Mouse (Mus musculus): ENCODE measurements at regions not wholly inside any gene's neighbourhood (a gene's known extent, or its start where the extent isn't known, plus 50 kb on each side); places are given as distances from the start of the nearest gene placed in this dataset.

GRCm38 (mm10) chr13:101233181-101233842 lies 400.1 kb upstream of the Slc30a5 start:
- TF ChIP-seq CTCF (IDR thresholded peaks at IDR 0.05; ENCODE audit: low read depth, low read length) (no peak), EP300 (IDR thresholded peaks at IDR 0.05; ENCODE audit: insufficient read depth, low read depth, low read length) (no peak), POLR2A (IDR thresholded peaks at IDR 0.05; ENCODE audit: insufficient read depth, low read length) (no peak)

Data from ES-Bruce4 (cell line).